Mouse (Mus musculus) midbrain, embryonic 10.5 days (tissue): ENCODE measurements around the gene Marco. TPM values are rescaled to one million over a fixed set of nuclear protein-coding genes. Genes with fewer than 3 reads are reported as not detected.

Source experiments
- DNase-seq: peaks from one replicate; pipeline ENCODE4 v3.0.0-alpha.2; 2017; ENCODE audit warnings: low spot score
- H3K27ac ChIP-seq: fragments of 300-500 bp; sonication (generic); replicated peaks from 2 replicates; pipeline ENCODE4 v1.5.1; 2016; ENCODE audit warnings: mild to moderate bottlenecking
- H3K27me3 ChIP-seq: fragments of 300-500 bp; sonication (generic); 2 replicates; pipeline ENCODE4 v1.6.1; 2016; ENCODE audit warnings: low read depth, mild to moderate bottlenecking; ENCODE audit not compliant: poor library complexity, severe bottlenecking
- H3K36me3 ChIP-seq: fragments of 300-500 bp; sonication (generic); 2 replicates; pipeline ENCODE4 v1.6.1; 2016; ENCODE audit warnings: mild to moderate bottlenecking, moderate library complexity
- H3K4me1 ChIP-seq: fragments of 300-500 bp; sonication (generic); 2 replicates; pipeline ENCODE4 v1.6.1; 2016
- H3K4me3 ChIP-seq: fragments of 300-500 bp; sonication (generic); 2 replicates; pipeline ENCODE4 v1.5.1; 2016; ENCODE audit warnings: mild to moderate bottlenecking, moderate library complexity
- H3K9me3 ChIP-seq: fragments of 300-500 bp; sonication (generic); replicated peaks from 2 replicates; pipeline ENCODE4 v1.6.1; 2016; ENCODE audit warnings: mild to moderate bottlenecking
- WGBS: fragments of 180-500 bp; shearing (Covaris S2); methylation state at CpG from one replicate; pipeline ENCODE4 v1.1.7; 2016; 5-methylcytosine and 5-hydroxymethylcytosine counted together
- polyA plus RNA-seq: library from polyadenylated mRNA; unstranded; fragments of >200 nt; fragmentation: Nextera tagmentation; extraction: Ambion mirVana; gene quantifications from 2 replicates; pipeline ENCODE4 v1.2.1, GENCODE M21; 2016

Gene Marco
- polyA plus RNA-seq, 1 experiment from 2014 or later = not detected

GRCm38 (mm10) chr1:120425587-120425986, 79.2 kb downstream of the Marco start:
- Histone ChIP-seq H3K27ac (no peak overlapping the region), H3K4me3 (no peak overlapping the region), H3K9me3 (no peaks in the 10 kb centered on the region), H3K4me1 (peaks cover 15% of the 10 kb centered on the region), H3K27me3 (no peaks in the 10 kb centered on the region), H3K36me3 (no peaks in the 10 kb centered on the region)
- no peak for DNase-seq
- WGBS = 77% methylated on average over 8 of the region's 8 CpGs

Other genes starting within 250 kb of the Marco start
- 3.4 and 3.5 TPM in 2 replicates for gene Steap3, start 232.3 kb downstream of the Marco start, polyA plus RNA-seq
- gene C1ql2, start 164.4 kb downstream of the Marco start, polyA plus RNA-seq = 0.19 and 1.0 TPM in 2 replicates
- gene En1, start 97.4 kb upstream of the Marco start, polyA plus RNA-seq = 5.2 and 5.6 TPM in 2 replicates